Mouse (Mus musculus): ENCODE measurements around the gene Ythdf1.

Gene Ythdf1

DNA sequence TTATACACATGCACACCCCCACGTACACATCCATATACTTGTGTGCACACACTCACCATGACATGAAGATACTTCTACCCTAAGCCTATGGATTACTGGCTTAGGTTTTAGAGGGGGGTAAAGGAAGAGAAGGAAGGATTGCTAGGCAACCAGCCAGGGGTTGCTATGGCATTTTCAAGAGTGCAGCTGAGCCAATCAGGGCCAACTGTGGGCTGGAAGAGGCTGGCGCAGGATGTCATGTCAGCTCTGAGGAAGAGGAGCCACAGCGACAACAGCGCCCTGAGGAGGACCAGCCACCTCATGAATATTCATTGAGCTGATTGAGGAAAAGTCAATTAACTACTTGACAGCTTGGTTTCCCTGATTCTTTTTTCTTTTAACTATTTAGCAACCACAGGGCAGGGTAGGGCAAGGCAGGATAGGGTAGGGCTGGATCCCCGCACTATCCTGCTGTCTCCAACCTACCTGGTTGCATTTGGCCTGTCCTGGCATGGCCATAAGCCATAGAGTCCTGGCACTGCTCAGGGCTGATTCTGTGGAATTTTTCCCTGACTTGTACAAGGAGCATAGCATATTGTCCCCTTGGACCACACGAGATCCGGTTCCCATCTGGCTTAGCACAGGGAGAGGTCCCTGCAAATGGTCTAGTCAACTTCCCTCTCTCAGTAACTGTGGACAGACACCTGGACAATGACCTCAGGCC is 41.2 kb downstream of the Ythdf1 start:
- DNase-seq (ENCODE audit: low spot score) = no peak

DNA sequence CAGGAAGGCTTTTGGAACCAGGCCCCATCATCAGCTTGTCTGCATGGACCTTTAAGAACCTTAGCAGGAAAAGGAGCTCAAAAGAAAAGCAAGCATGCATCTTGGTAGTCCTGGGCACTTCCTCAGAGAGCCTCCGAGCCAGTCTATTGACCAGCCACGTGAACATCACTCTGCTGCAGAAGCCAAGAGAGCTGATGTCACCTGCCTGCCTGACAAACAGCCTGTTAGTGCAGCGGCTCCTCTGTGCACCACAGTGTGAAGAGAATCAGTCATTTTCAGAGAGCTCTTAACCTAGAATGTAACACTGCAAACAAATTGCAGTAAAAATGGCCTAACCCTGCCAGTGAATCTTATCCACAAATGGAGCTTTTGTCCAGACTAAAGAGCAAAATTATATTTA is 50.7 kb downstream of the Ythdf1 start:
- no peak for DNase-seq (ENCODE audit: low spot score)

DNA sequence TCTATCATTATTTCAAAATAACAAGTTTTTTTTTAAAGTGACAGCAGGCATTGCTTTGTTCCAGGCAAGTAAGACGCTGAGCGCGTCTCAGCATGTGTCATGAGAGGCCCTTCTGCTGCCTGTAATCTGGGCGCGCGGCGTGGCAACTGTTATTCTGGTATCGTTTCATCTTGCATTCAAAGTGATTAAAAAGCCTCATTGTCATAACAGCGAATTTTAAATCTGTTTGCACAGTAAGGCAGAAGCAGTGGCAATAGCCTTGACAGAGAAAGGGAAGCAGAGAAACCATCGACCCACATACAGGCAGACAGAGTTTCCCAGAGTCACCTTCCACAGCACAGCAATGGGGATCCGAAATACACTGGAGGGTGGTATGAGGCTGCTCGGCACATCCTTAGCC is 59.2 kb downstream of the Ythdf1 start:
- DNase-seq (ENCODE audit: low spot score) = no peak

DNA sequence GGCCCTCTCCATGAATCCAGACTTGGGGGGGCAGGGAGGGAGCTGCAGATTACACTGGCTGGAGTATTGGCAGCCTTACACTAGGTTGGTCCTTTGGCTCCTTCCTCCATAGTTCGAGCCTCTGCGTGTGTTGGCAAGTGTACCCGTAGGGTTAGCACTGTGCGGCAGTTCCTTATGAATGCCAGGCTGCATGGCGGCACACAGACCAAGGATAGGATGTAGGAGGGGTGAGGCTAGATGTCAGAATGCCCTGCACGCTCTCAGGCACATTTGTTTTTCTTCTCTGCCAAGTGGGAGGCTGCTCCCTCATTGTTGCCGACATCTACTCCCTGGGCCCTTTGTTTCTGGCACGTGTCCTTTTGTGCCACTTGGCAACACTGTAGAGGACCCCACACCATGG is 63.6 kb downstream of the Ythdf1 start:
- no peak for DNase-seq (ENCODE audit: low spot score)

DNA sequence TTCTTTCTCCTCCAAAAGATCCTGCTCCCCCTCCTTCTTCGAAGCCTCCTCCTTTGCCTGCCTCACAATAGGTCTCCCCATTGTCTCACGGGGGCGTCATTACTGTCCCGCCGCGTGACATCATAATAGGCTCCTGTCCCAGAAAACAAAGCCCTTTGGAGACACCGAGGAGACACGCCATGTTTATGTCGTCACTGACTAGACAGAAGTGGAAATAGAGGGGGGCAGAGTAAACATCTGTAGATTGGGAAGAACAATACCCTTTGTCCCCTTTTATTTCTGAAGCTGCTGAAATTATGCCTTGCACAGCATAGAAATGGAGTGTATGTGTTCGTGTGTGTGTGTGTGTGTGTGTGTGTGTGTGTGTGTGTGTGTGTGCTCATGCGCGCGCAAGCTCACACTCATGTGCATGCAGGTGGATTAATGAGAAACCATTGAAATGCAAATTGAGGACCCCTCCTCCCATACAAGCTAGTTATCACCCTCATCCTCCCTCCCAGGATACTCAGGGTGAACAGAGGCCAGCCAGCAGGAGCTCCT is 65.7 kb downstream of the Ythdf1 start:
- DNase-seq (ENCODE audit: low spot score) = no peak
